Mouse (Mus musculus): ENCODE data around the gene Asic3. TPM values are rescaled to one million over a fixed set of nuclear protein-coding genes. Genes with fewer than 3 reads are reported as not detected.

Gene Asic3
- total and polyA plus RNA-seq, 3 experiments = 0.25 to 1.1 TPM; not detected in 1

GRCm38 (mm10) chr5:24383026-24383859, 29.9 kb upstream of the Asic3 start:
- Histone ChIP-seq H3K4me1 (ENCODE audit: control insufficient read depth in 1 of 2, insufficient read depth in 2 of 2) (peaks cover 8 to 22% of the 10 kb centered on the region in 2 experiments), H3K27ac (ENCODE audit: insufficient read depth, low read depth) (peak overlapping the region; percentile 18; the same call in 1 of the 2 replicates)
- dilution Hi-C loops (cut with MboI; ENCODE audit: extremely low pct_ligation_motif_present, extremely low pct_unique_long_range_greater_than_20kb, low sequenced_read_pairs) = no loop called here

DNA sequence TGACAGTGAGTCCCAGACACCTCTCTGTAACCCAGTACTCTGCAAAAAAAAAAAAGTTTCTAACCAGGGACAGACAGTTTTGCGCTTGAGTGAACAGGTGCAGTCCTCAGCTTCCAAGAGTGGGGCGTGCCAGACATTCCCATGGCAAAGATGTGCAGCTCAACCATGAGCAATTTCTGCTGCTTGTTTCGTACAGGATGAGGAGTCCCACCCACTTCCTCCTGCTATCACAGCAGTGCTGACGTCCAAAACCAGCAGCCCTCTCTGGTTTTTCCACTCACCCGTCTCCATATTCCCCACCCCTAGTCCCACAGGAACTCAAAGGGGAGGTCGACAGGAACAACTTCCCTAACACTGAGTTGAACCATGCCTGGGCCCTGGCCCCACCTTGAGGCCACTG, 28.8 kb upstream of the Asic3 start:
- peak overlapping the region; percentile 76; the same call in 1 of the 2 replicates for H3K4me2 ChIP-seq (ENCODE audit: insufficient read depth, low read depth, poor library complexity, severe bottlenecking)
- dilution Hi-C loops (cut with MboI; ENCODE audit: extremely low pct_ligation_motif_present, extremely low pct_unique_long_range_greater_than_20kb, low sequenced_read_pairs) = no loop called here

More at GRCm38 (mm10) chr5:24383026-24383859, 29.9 kb upstream of the Asic3 start:
- in situ Hi-C loops (cut with MboI; ENCODE audit: low pct_ligation_motif_present, low pct_unique_long_range_greater_than_20kb, low sequenced_read_pairs) = no loop called here
- Histone ChIP-seq H3K4me3 (replicated peaks in 1 of 3; ENCODE audit: low read depth in 2 of 3, low read length in 2 of 3, poor library complexity in 1 of 3) (peak overlapping the region; percentile 68 to 83 (median 78)), H3K4me2 (ENCODE audit: insufficient read depth, low read depth, poor library complexity, severe bottlenecking) (peak overlapping the region; percentile 76), H3K9me3 (replicated peaks; ENCODE audit: low read length) (peaks cover 10% of the 10 kb centered on the region), H3K79me2 (replicated peaks; ENCODE audit: control insufficient read depth, extremely low read depth, insufficient read depth, poor library complexity, severe bottlenecking) (no peaks in the 10 kb centered on the region), H3K27me3 (replicated peaks) (peaks cover 2% of the 10 kb centered on the region), H3K9ac (ENCODE audit: insufficient read depth, low read depth) (peak overlapping the region; percentile 61), H3K36me3 (replicated peaks in 1 of 2; ENCODE audit: control insufficient read depth in 1 of 2, insufficient read depth in 1 of 2, low read length in 1 of 2) (no peaks in the 10 kb centered on the region)
- peak; percentile 64 for TF ChIP-seq POLR2A (IDR thresholded peaks at IDR 0.05; ENCODE audit: low read depth, low read length)
- TF ChIP-seq MAFK (IDR thresholded peaks at IDR 0.05; ENCODE audit: insufficient replicate concordance, low read length) = no peak
- TF ChIP-seq EP300 (IDR thresholded peaks at IDR 0.05; ENCODE audit: low read length) = no peak
- TF ChIP-seq TBP (conservative IDR thresholded peaks at IDR 0.05; ENCODE audit: low read depth, low read length) = peak; percentile 45; the same call in 1 of the 2 replicates
- peak; percentile 66; the same call in 1 of the 2 replicates for TF ChIP-seq MYC (IDR thresholded peaks at IDR 0.05; ENCODE audit: low read depth, low read length)
- peak; percentile 96 for TF ChIP-seq MXI1 (IDR thresholded peaks at IDR 0.05; ENCODE audit: low read depth, low read length)
- peak; percentile 15 for TF ChIP-seq SMC3 (IDR thresholded peaks at IDR 0.05; ENCODE audit: low read depth, low read length)
- TF ChIP-seq SIN3A (IDR thresholded peaks at IDR 0.05; ENCODE audit: low read length) = peak; percentile 87; the same call in 1 of the 2 replicates
- peak; percentile 38 for TF ChIP-seq ETS1 (conservative IDR thresholded peaks at IDR 0.05; ENCODE audit: low read depth, low read length)
- TF ChIP-seq CTCF (conservative IDR thresholded peaks at IDR 0.05 in 1 of 2, IDR thresholded peaks at IDR 0.05 in 1 of 2; ENCODE audit: low read depth in 2 of 2, low read length in 2 of 2) = peak; percentile 10 to 76; a peak in 2 of 4 replicates
- TF ChIP-seq USF2 (conservative IDR thresholded peaks at IDR 0.05; ENCODE audit: low read depth, low read length) = no peak
- no peak; the same call in 1 of the 2 replicates for TF ChIP-seq ZMIZ1 (IDR thresholded peaks at IDR 0.05; ENCODE audit: low read depth, low read length)
- TF ChIP-seq E2F4 (IDR thresholded peaks at IDR 0.05; ENCODE audit: insufficient replicate concordance, low read depth, low read length) = no peak
- no peak for TF ChIP-seq ZNF384 (IDR thresholded peaks at IDR 0.05; ENCODE audit: low read depth, low read length)
- TF ChIP-seq RAD21 (IDR thresholded peaks at IDR 0.05; ENCODE audit: low read depth, low read length) = no peak; the same call in 1 of the 2 replicates
- TF ChIP-seq MAX (IDR thresholded peaks at IDR 0.05; ENCODE audit: low read length) = peak; percentile 35; the same call in 1 of the 2 replicates
- TF ChIP-seq JUND (conservative IDR thresholded peaks at IDR 0.05; ENCODE audit: low read depth, low read length) = peak; percentile 77
- no peak for TF ChIP-seq USF1 (IDR thresholded peaks at IDR 0.05; ENCODE audit: low read depth, low read length)
- no peak for TF ChIP-seq ZKSCAN1 (IDR thresholded peaks at IDR 0.05; ENCODE audit: borderline replicate concordance, low read depth, low read length)
- TF ChIP-seq MEF2A (IDR thresholded peaks at IDR 0.05; ENCODE audit: borderline replicate concordance, low read depth, low read length) = peak; percentile 44; the same call in 1 of the 2 replicates
- peak; percentile 80 for TF ChIP-seq JUN (IDR thresholded peaks at IDR 0.05; ENCODE audit: insufficient read depth, low read depth, low read length)
- no peak for TF ChIP-seq CHD2 (IDR thresholded peaks at IDR 0.05; ENCODE audit: low read length)
- no peak for TF ChIP-seq POLR2AphosphoS2 (IDR thresholded peaks at IDR 0.05; ENCODE audit: low read depth, low read length)
- TF ChIP-seq GABPA (IDR thresholded peaks at IDR 0.05; ENCODE audit: insufficient replicate concordance, low read depth, low read length) = no peak
- 0 out of 2 replicates have a peak, but pooled peaks have one; percentile 21 for TF ChIP-seq ELF1 (IDR thresholded peaks at IDR 0.05; ENCODE audit: low read depth, low read length)
- TF ChIP-seq PAX5 (IDR thresholded peaks at IDR 0.05; ENCODE audit: low read length) = no peak
- TF ChIP-seq TCF12 (IDR thresholded peaks at IDR 0.05; ENCODE audit: low read depth, low read length) = 0 out of 2 replicates have a peak, but pooled peaks have one; percentile 66
- peak; percentile 43; the same call in 1 of the 2 replicates for TF ChIP-seq IRF4 (IDR thresholded peaks at IDR 0.05; ENCODE audit: low read depth, low read length)
- TF ChIP-seq NRF1 (IDR thresholded peaks at IDR 0.05; ENCODE audit: low read depth, low read length) = no peak
- no peak for TF ChIP-seq NELFE (IDR thresholded peaks at IDR 0.05; ENCODE audit: low read depth, low read length)
- TF ChIP-seq RCOR1 (conservative IDR thresholded peaks at IDR 0.05; ENCODE audit: low read depth, low read length) = no peak
- TF ChIP-seq BHLHE40 (IDR thresholded peaks at IDR 0.05; ENCODE audit: low read depth, low read length) = peak; percentile 81
- no peak for TF ChIP-seq KAT2A (IDR thresholded peaks at IDR 0.05; ENCODE audit: insufficient replicate concordance, low read length)
- TF ChIP-seq UBTF (IDR thresholded peaks at IDR 0.05; ENCODE audit: low read depth, low read length) = no peak
- TF ChIP-seq HCFC1 (IDR thresholded peaks at IDR 0.05; ENCODE audit: low read depth, low read length) = peak; percentile 74
- TF ChIP-seq CHD1 (IDR thresholded peaks at IDR 0.05; ENCODE audit: low read depth, low read length) = no peak
- no peak for TF ChIP-seq ZC3H11A (IDR thresholded peaks at IDR 0.05; ENCODE audit: low read depth, low read length)
- TF ChIP-seq MAZ (IDR thresholded peaks at IDR 0.05; ENCODE audit: low read depth, low read length) = no peak
- DNase-seq (ENCODE audit: extremely low read depth) = peak; percentile 99

More for the DNA sequence above, 28.8 kb upstream of the Asic3 start:
- Histone ChIP-seq H3K9me3 (replicated peaks; ENCODE audit: low read length) (peaks cover 11% of the 10 kb centered on the region), H3K9ac (ENCODE audit: insufficient read depth, low read depth) (peak overlapping the region; percentile 61; the same call in 1 of the 2 replicates), H3K4me3 (replicated peaks in 1 of 3; ENCODE audit: low read depth in 2 of 3, low read length in 2 of 3, poor library complexity in 1 of 3) (peak overlapping the region in 2 of 3 experiments; percentile 68 to 83), H3K4me1 (ENCODE audit: control insufficient read depth in 1 of 2, insufficient read depth in 2 of 2) (peaks cover 10 to 34% of the 10 kb centered on the region in 2 experiments), H3K27me3 (replicated peaks) (no peaks in the 10 kb centered on the region), H3K36me3 (replicated peaks in 1 of 2; ENCODE audit: control insufficient read depth in 1 of 2, insufficient read depth in 1 of 2, low read length in 1 of 2) (no peaks in the 10 kb centered on the region), H3K79me2 (replicated peaks; ENCODE audit: control insufficient read depth, extremely low read depth, insufficient read depth, poor library complexity, severe bottlenecking) (no peaks in the 10 kb centered on the region), H3K27ac (ENCODE audit: insufficient read depth, low read depth) (no peak overlapping the region)
- peak; percentile 55 for DNase-seq (ENCODE audit: extremely low read depth)
- in situ Hi-C loops (cut with MboI; ENCODE audit: low pct_ligation_motif_present, low pct_unique_long_range_greater_than_20kb, low sequenced_read_pairs) = no loop called here
- TF ChIP-seq EP300 (IDR thresholded peaks at IDR 0.05; ENCODE audit: low read length) = no peak
- 0 out of 2 replicates have a peak, but pooled peaks have one; percentile 15 for TF ChIP-seq ETS1 (conservative IDR thresholded peaks at IDR 0.05; ENCODE audit: low read depth, low read length)
- no peak for TF ChIP-seq IRF4 (IDR thresholded peaks at IDR 0.05; ENCODE audit: low read depth, low read length)
- TF ChIP-seq ELF1 (IDR thresholded peaks at IDR 0.05; ENCODE audit: low read depth, low read length) = peak; percentile 44
- TF ChIP-seq MEF2A (IDR thresholded peaks at IDR 0.05; ENCODE audit: borderline replicate concordance, low read depth, low read length) = no peak

Measured in CH12.LX (cell line).